ENCODE assay signal across 7 mouse cellular contexts in the genomic region with DNA sequence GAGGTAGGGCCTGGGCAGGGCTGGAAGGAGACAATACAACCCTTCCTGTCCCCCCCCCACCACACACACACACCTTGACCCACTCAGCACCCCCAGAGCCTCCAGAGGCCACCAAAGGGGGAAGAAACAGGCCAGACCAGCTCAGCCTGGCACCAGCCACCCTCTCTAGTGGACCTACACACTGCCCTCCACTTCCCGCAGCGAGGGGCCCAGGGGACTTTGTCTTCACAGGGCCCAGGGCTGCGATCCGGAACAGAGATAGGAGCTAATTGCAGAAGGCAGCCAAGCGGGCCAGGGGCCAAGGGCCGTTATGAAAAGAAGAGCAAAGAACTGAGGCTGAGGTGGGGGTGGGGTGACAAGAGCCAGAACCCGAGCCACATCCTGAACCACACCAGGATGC. TPM values are rescaled to one million over a fixed set of nuclear protein-coding genes. Genes with fewer than 3 reads are reported as not detected.
DNase-seq lines count a peak whose midpoint lies in the region; ATAC-seq and TF ChIP-seq lines count a peak whose summit lies in the region.

No protein-coding gene starts in this region.

- no peaks in the 10 kb centered on the region for H3K36me3 ChIP-seq in lung, embryonic 15.5 days
- no peaks in the 10 kb centered on the region for H3K36me3 ChIP-seq in embryonic facial prominence, embryonic 13.5 days
- H3K36me3 ChIP-seq in kidney, embryonic 15.5 days: no peaks in the 10 kb centered on the region
- no peaks in the 10 kb centered on the region for H3K36me3 ChIP-seq in neural tube, embryonic 12.5 days

- no peak for DNase-seq in lung, adult 2 months
- DNase-seq in frontal cortex, postnatal 10 days (ENCODE audit: low spot score in 2 of 2): no peak

- no peak for TF ChIP-seq CTCF in lung, adult 2 months (IDR thresholded peaks at IDR 0.05; ENCODE audit: insufficient read depth, low read length)

- no peaks in the 10 kb centered on the region for H3K27me3 ChIP-seq in lung, embryonic 15.5 days
- H3K27me3 ChIP-seq in embryonic facial prominence, embryonic 13.5 days: peaks cover 10% of the 10 kb centered on the region
- H3K27me3 ChIP-seq in kidney, embryonic 15.5 days: no peaks in the 10 kb centered on the region
- 0 out of 2 replicates have a peak, but pooled peaks cover 4% of the 10 kb centered on the region for H3K27me3 ChIP-seq in neural tube, embryonic 12.5 days (replicated peaks)

- no peak overlapping the region for H3K4me3 ChIP-seq in lung, embryonic 15.5 days
- no peak overlapping the region for H3K4me3 ChIP-seq in lung, adult 2 months (replicated peaks; ENCODE audit: extremely low read depth, low read depth, low read length)
- no peak overlapping the region for H3K4me3 ChIP-seq in embryonic facial prominence, embryonic 13.5 days
- H3K4me3 ChIP-seq in kidney, embryonic 15.5 days (replicated peaks): peak overlapping the region; percentile 55
- H3K4me3 ChIP-seq in neural tube, embryonic 12.5 days: no peak overlapping the region

- H3K4me1 ChIP-seq in lung, embryonic 15.5 days: peaks cover 43% of the 10 kb centered on the region
- H3K4me1 ChIP-seq in lung, adult 2 months (ENCODE audit: control insufficient read depth, insufficient read depth, low read length): peaks cover 6% of the 10 kb centered on the region; the same call in 1 of the 2 replicates
- peaks cover 36% of the 10 kb centered on the region for H3K4me1 ChIP-seq in embryonic facial prominence, embryonic 13.5 days
- H3K4me1 ChIP-seq in kidney, embryonic 15.5 days: peaks cover 77% of the 10 kb centered on the region
- H3K4me1 ChIP-seq in neural tube, embryonic 12.5 days: peaks cover 34% of the 10 kb centered on the region

- H3K27ac ChIP-seq in lung, embryonic 15.5 days: peak overlapping the region; percentile 39
- H3K27ac ChIP-seq in embryonic facial prominence, embryonic 13.5 days: no peak overlapping the region
- H3K27ac ChIP-seq in kidney, embryonic 15.5 days: peak overlapping the region; percentile 93
- H3K27ac ChIP-seq in neural tube, embryonic 12.5 days: no peak overlapping the region

- ATAC-seq in lung, embryonic 15.5 days (ENCODE audit: borderline replicate concordance, extremely low read depth, low FRiP score, low TSS enrichment): peak; percentile 44; the same call in 1 of the 2 replicates
- ATAC-seq in embryonic facial prominence, embryonic 13.5 days (ENCODE audit: insufficient number of reproducible peaks, insufficient read depth, low FRiP score, low TSS enrichment, low read depth): no peak
- peak; percentile 60 for ATAC-seq in kidney, embryonic 15.5 days (replicated peaks; ENCODE audit: low FRiP score)
- no peak for ATAC-seq in neural tube, embryonic 12.5 days (ENCODE audit: low FRiP score, low read depth)
- ATAC-seq in activated CD4-positive, CD25-positive, alpha-beta regulatory T cell, adult 4 months: no peak

- H3K9me3 ChIP-seq in lung, embryonic 15.5 days: no peaks in the 10 kb centered on the region
- no peaks in the 10 kb centered on the region for H3K9me3 ChIP-seq in embryonic facial prominence, embryonic 13.5 days
- H3K9me3 ChIP-seq in kidney, embryonic 15.5 days (replicated peaks): no peaks in the 10 kb centered on the region
- no peaks in the 10 kb centered on the region for H3K9me3 ChIP-seq in neural tube, embryonic 12.5 days

- 13% methylated on average over 7 of the region's 7 CpGs for WGBS in lung, embryonic 15.5 days
- WGBS in lung, adult 2 months: 24% methylated on average over 7 of the region's 7 CpGs
- 22% methylated on average over 7 of the region's 7 CpGs for WGBS in embryonic facial prominence, embryonic 13.5 days
- WGBS in kidney, embryonic 15.5 days: 12% methylated on average over 7 of the region's 7 CpGs
- WGBS in neural tube, embryonic 12.5 days: 19% methylated on average over 7 of the region's 7 CpGs

- no peak for TF ChIP-seq POLR2A in lung, adult 2 months (IDR thresholded peaks at IDR 0.05; ENCODE audit: borderline replicate concordance, extremely low read depth, low read depth, low read length)

- no peak overlapping the region for H3K9ac ChIP-seq in lung, embryonic 15.5 days
- 0 out of 2 replicates have a peak overlapping the region, but pooled peaks have one; percentile 27 for H3K9ac ChIP-seq in embryonic facial prominence, embryonic 13.5 days
- H3K9ac ChIP-seq in kidney, embryonic 15.5 days: peak overlapping the region; percentile 26; the same call in 1 of the 2 replicates
- no peak overlapping the region for H3K9ac ChIP-seq in neural tube, embryonic 12.5 days

- H3K4me2 ChIP-seq in lung, embryonic 15.5 days: peak overlapping the region; percentile 28; the same call in 1 of the 2 replicates
- peak overlapping the region; percentile 27; the same call in 1 of the 2 replicates for H3K4me2 ChIP-seq in embryonic facial prominence, embryonic 13.5 days
- peak overlapping the region; percentile 85 for H3K4me2 ChIP-seq in kidney, embryonic 15.5 days
- H3K4me2 ChIP-seq in neural tube, embryonic 12.5 days (replicated peaks): peak overlapping the region; percentile 8; the same call in 1 of the 2 replicates

RNA-seq across cellular contexts. Expression of gene Emid1, which starts 2.8 kb away (rescaled TPM):
- 54.3 and 55.6 TPM in 2 replicates for polyA plus RNA-seq in lung, embryonic 15.5 days (2015; fragmentation: Nextera tagmentation; extraction: Ambion mirVana)
- 31.4 and 40.2 TPM in 2 replicates for polyA plus RNA-seq in lung, adult 2 months (2012; rRNA removed)
- polyA plus RNA-seq in embryonic facial prominence, embryonic 13.5 days (2015; fragmentation: Nextera tagmentation; extraction: Ambion mirVana): 50.4 and 50.8 TPM in 2 replicates
- 190 and 191 TPM in 2 replicates for polyA plus RNA-seq in kidney, embryonic 15.5 days (2015; fragmentation: Nextera tagmentation; extraction: Ambion mirVana)
- 27.6 and 28.7 TPM in 2 replicates for polyA plus RNA-seq in neural tube, embryonic 12.5 days (2016; fragmentation: Nextera tagmentation; extraction: Ambion mirVana)
- not detected for polyA plus RNA-seq in activated CD4-positive, CD25-positive, alpha-beta regulatory T cell, adult 4 months (2017; shearing (Covaris generic))

RNA-seq across cellular contexts. Expression of gene Ewsr1, which starts 50.2 kb away (rescaled TPM):
- 778 and 796 TPM in 2 replicates for polyA plus RNA-seq in lung, embryonic 15.5 days (2015; fragmentation: Nextera tagmentation; extraction: Ambion mirVana)
- 255 and 420 TPM in 2 replicates for polyA plus RNA-seq in lung, adult 2 months (2012; rRNA removed)
- polyA plus RNA-seq in embryonic facial prominence, embryonic 13.5 days (2015; fragmentation: Nextera tagmentation; extraction: Ambion mirVana): 859 and 909 TPM in 2 replicates
- 788 and 840 TPM in 2 replicates for polyA plus RNA-seq in kidney, embryonic 15.5 days (2015; fragmentation: Nextera tagmentation; extraction: Ambion mirVana)
- 819 and 832 TPM in 2 replicates for polyA plus RNA-seq in neural tube, embryonic 12.5 days (2016; fragmentation: Nextera tagmentation; extraction: Ambion mirVana)
- 100 to 1,000 TPM; 143 to 144 TPM for polyA plus RNA-seq in activated CD4-positive, CD25-positive, alpha-beta regulatory T cell, adult 4 months (2017; shearing (Covaris generic))

RNA-seq across cellular contexts. Expression of gene Rhbdd3, which starts 50.5 kb away (rescaled TPM):
- 26.3 and 31.2 TPM in 2 replicates for polyA plus RNA-seq in lung, embryonic 15.5 days (2015; fragmentation: Nextera tagmentation; extraction: Ambion mirVana)
- 16.3 and 18.8 TPM in 2 replicates for polyA plus RNA-seq in lung, adult 2 months (2012; rRNA removed)
- polyA plus RNA-seq in embryonic facial prominence, embryonic 13.5 days (2015; fragmentation: Nextera tagmentation; extraction: Ambion mirVana): 22.3 and 27.9 TPM in 2 replicates
- 26.4 and 31.9 TPM in 2 replicates for polyA plus RNA-seq in kidney, embryonic 15.5 days (2015; fragmentation: Nextera tagmentation; extraction: Ambion mirVana)
- polyA plus RNA-seq in neural tube, embryonic 12.5 days (2016; fragmentation: Nextera tagmentation; extraction: Ambion mirVana): 26.7 and 26.9 TPM in 2 replicates
- 1 to 10 TPM; 5.6 to 5.9 TPM for polyA plus RNA-seq in activated CD4-positive, CD25-positive, alpha-beta regulatory T cell, adult 4 months (2017; shearing (Covaris generic))

Comparison
In these comparisons a context has a peak if more than half of its experiments do, and no peak if none do; other contexts are left out.
1. ATAC-seq: peak in lung, embryonic 15.5 days (single experiment) and kidney, embryonic 15.5 days (single experiment); none in embryonic facial prominence, embryonic 13.5 days (single experiment), neural tube, embryonic 12.5 days (single experiment) and activated CD4-positive, CD25-positive, alpha-beta regulatory T cell, adult 4 months (single experiment).
2. H3K27ac ChIP-seq: peak in lung, embryonic 15.5 days (single experiment) and kidney, embryonic 15.5 days (single experiment); none in embryonic facial prominence, embryonic 13.5 days (single experiment) and neural tube, embryonic 12.5 days (single experiment).
3. H3K4me2 ChIP-seq: peak in every context shown above with its lines; median percentile 85 in kidney, embryonic 15.5 days; 28 in lung, embryonic 15.5 days; 27 in embryonic facial prominence, embryonic 13.5 days; 8 in neural tube, embryonic 12.5 days.
4. H3K9ac ChIP-seq: peak in embryonic facial prominence, embryonic 13.5 days (single experiment) and kidney, embryonic 15.5 days (single experiment); none in lung, embryonic 15.5 days (single experiment) and neural tube, embryonic 12.5 days (single experiment).
5. RNA of gene Emid1, which starts 2.8 kb away (polyA plus RNA-seq): 190 to 191 TPM in kidney, embryonic 15.5 days, 54.3 to 55.6 TPM in lung, embryonic 15.5 days, 50.4 to 50.8 TPM in embryonic facial prominence, embryonic 13.5 days, 31.4 to 40.2 TPM in lung, adult 2 months and 27.6 to 28.7 TPM in neural tube, embryonic 12.5 days; not detected in activated CD4-positive, CD25-positive, alpha-beta regulatory T cell, adult 4 months; every median in the first group is over 10 times any median in the second.